Mouse (Mus musculus) thymus, adult 2 months (tissue): ENCODE results near the gene Stx5a. TPM values are rescaled to one million over a fixed set of nuclear protein-coding genes. Genes with fewer than 3 reads are reported as not detected.

Source experiments
- DNase-seq: peaks from one replicate; pipeline ENCODE4 v3.0.0; 2021
- H3K27ac ChIP-seq: fragments of 200-500 bp; 2 replicates; pipeline ENCODE4 v1.5.1; 2012; ENCODE audit warnings: low read length, control low read depth; ENCODE audit not compliant: control insufficient read depth, insufficient read depth
- H3K27me3 ChIP-seq: fragments of 200-500 bp; 2 replicates; pipeline ENCODE4 v1.6.1; 2012; ENCODE audit warnings: mild to moderate bottlenecking, low read length, moderate library complexity, mixed read lengths; ENCODE audit not compliant: control insufficient read depth, insufficient read depth
- H3K36me3 ChIP-seq: fragments of 200-500 bp; 2 replicates; pipeline ENCODE4 v1.6.1; 2012; ENCODE audit warnings: mild to moderate bottlenecking, low read length, moderate library complexity; ENCODE audit not compliant: control insufficient read depth, insufficient read depth
- H3K4me1 ChIP-seq: fragments of 200-500 bp; replicated peaks from 2 replicates; pipeline ENCODE4 v1.6.1; 2012; ENCODE audit warnings: low read length; ENCODE audit not compliant: control insufficient read depth, insufficient read depth
- H3K4me3 ChIP-seq: fragments of 200-500 bp; 2 replicates; pipeline ENCODE4 v1.5.1; 2012; ENCODE audit warnings: mild to moderate bottlenecking, low read length, control low read depth, moderate library complexity; ENCODE audit not compliant: control insufficient read depth, insufficient read depth
- CTCF ChIP-seq: fragments of 200-500 bp; IDR thresholded peaks from 2 replicates; pipeline ENCODE4 v1.5.1; 2012; ENCODE audit warnings: mild to moderate bottlenecking, control low read depth, low read length, moderate library complexity, borderline replicate concordance; ENCODE audit not compliant: control insufficient read depth, poor library complexity, insufficient read depth; ENCODE audit errors: extremely low read depth
- POLR2A ChIP-seq: fragments of 200-500 bp; IDR thresholded peaks from 2 replicates; pipeline ENCODE4 v1.6.1; 2012; ENCODE audit warnings: mild to moderate bottlenecking, low read length, control low read depth, moderate library complexity; ENCODE audit not compliant: control insufficient read depth, poor library complexity, insufficient read depth; ENCODE audit errors: extremely low read depth
- WGBS: fragments of 180-500 bp; shearing (Covaris S2); methylation state at CpG from one replicate; pipeline ENCODE4 v1.1.7; 2018; 5-methylcytosine and 5-hydroxymethylcytosine counted together
- polyA plus RNA-seq: library from polyadenylated mRNA; depleted of rRNA; stranded (reverse); fragments of >200 nt; gene quantifications from 2 replicates; pipeline ENCODE4 v1.2.3, GENCODE M21; 2012; rRNA removed

Gene Stx5a
- 128 and 137 TPM in 2 replicates for polyA plus RNA-seq

DNA sequence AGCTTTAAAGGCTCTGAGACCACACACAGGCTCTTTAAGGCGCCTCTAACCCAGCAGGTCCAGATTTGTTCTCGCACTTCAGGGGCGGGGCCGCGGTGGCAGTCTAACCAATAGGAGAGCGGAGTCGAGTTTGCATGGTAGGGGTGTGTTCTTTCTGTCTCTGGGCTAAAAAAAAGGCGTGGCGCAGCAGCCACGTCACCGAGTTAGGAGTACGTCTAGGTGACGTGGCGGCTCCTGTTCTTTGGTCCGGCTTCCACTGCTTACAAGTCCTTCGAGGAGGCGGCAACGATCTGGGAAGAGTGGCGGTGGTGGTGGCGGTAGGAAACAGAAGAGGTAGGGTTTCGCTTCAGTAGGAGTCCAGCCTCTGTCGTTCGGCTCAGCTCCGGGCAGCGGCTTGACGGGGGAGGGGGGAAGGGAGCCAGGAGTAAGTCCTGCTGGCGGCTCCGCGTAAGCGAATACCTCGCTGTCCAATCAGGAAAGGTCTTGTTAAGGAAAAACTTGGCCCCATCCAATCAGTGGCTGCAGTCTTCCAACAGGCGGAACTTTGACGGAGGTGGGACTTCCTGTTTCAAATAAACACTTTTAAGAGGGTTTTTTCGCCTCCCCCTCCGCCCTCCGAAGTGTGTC lies at the start of gene Stx5a:
Stx5a (plus strand) TSS at position 171 of the 627 bp plus-strand sequence.
- Histone ChIP-seq H3K36me3 (peaks cover 16% of the 10 kb centered on the region), H3K4me1 (peaks cover 13% of the 10 kb centered on the region), H3K27me3 (no peaks in the 10 kb centered on the region), H3K4me3 (peak within 1 kb of the TSS; percentile 81), H3K27ac (peak within 1 kb of the TSS; percentile 81)
- peak; percentile 63; the same call in 1 of the 2 replicates for TF ChIP-seq POLR2A
- TF ChIP-seq CTCF: peak; percentile 72
- DNase-seq: peak; percentile 94
- WGBS: under 1% methylated on average over 36 of the region's 36 CpGs

DNA sequence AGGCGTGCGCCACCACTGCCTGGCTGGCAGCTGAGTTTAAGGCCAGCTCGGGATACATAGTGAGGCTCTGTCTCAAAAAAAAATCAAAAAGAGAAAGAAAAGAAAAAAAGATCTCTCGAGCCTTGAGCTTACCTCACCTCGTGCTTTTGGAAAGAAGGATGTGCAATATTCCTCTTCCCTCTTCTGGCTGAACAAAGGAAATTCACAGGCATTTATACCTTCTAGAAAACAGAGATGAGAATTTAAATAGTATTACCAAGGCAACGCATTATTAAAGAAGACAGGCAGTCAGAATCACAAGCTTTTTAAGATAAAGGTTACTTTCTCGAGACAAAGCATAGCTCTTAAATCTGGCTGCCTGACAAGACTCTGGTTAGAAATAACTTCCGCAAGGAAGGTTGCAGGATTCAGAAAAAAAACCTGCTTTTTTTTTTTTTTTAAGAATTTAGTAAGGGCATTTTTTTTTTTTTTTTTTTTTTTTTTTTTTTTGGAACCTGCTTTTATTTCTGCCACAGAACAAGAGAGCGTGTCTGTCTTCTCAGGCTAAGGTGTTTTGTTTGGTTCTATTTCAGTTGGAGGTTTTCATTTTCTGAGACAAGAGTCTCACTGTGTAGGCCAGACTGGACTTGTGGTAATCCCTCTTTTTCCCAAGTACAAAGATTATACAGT lies 49.2 kb upstream of the Stx5a start:
- TF ChIP-seq CTCF (no peak), POLR2A (no peak)
- no peaks in the 10 kb centered on the region for H3K27me3 ChIP-seq

DNA sequence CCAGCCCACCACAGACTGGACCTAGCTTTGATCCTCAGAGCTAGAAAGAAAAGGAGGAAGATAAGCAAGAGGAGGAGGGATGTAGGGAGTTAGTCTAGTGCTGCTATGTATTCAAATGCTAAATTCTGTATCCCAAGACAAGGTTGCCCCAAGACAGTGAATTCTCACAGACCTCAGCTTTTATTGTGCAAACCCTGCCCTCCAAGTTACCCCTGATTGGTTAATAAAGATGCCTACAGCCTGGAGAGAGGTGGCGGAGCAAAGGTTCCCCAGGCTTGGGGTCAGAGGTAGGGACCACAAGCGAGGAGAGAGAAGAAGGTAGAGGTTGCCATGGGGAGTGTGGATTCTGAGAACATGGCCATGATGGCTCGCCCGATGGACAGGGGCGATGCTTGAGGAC lies 48.5 kb upstream of the Stx5a start:
- no peaks in the 10 kb centered on the region for H3K4me1 ChIP-seq
- H3K36me3 ChIP-seq: no peaks in the 10 kb centered on the region
- TF ChIP-seq CTCF (no peak), POLR2A (no peak)
- no peak overlapping the region for H3K27ac ChIP-seq
- H3K27me3 ChIP-seq: no peaks in the 10 kb centered on the region
- no peak for DNase-seq
- 95% methylated on average over 5 of the region's 5 CpGs for WGBS
- H3K4me3 ChIP-seq: no peak overlapping the region

More for the DNA sequence above, 49.2 kb upstream of the Stx5a start:
- H3K36me3 ChIP-seq: no peaks in the 10 kb centered on the region
- H3K4me3 ChIP-seq: no peak overlapping the region
- DNase-seq: no peak
- WGBS: 69% methylated on average over 9 of the region's 9 CpGs
- no peaks in the 10 kb centered on the region for H3K4me1 ChIP-seq
- no peak overlapping the region for H3K27ac ChIP-seq

DNA sequence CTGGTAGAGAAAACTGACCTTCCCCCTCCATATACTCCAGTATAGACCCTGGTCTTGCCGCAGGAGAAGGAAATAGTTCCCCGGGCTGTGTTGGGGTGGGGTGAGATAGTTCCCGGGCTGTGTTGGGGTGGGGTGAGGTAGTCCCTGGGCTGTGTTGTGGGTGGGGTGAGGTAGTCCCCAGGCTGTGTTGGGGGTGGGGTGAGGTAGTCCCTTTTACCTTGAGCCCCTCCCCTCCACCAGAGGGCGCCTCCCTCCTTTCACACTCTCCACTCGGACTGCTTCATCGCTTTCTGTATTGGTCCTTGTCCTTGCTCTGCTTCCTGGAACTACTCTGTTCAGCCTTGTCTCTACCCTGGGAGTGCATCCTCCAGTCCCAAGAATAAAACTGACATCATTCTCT lies 45.9 kb upstream of the Stx5a start:
- Histone ChIP-seq H3K27ac (no peak overlapping the region), H3K36me3 (no peaks in the 10 kb centered on the region), H3K4me3 (no peak overlapping the region), H3K27me3 (no peaks in the 10 kb centered on the region), H3K4me1 (no peaks in the 10 kb centered on the region)
- 41% methylated on average over 6 of the region's 6 CpGs for WGBS
- DNase-seq: peak; percentile 76
- TF ChIP-seq CTCF (peak; percentile 61; the same call in 1 of the 2 replicates), POLR2A (no peak)

DNA sequence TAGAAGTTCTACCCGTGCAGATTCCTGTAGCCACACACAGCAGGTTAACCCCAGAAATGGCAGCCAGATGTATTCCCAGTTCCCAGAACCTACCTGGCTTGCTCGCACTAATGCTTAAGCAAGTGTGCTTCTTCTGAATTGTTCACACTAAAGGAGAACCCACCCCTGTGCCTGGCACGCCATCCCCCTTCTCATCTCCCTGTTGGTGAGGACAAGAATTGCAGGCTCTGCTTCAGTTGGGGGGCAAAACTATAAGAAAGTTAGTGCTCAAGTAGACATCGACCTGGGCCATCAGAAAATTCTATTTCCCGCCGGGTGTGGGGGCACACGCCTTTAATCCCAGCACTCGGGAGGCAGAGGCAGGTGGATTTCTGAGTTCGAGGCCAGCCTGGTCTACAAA lies 41.6 kb upstream of the Stx5a start:
- 88% methylated on average over 9 of the region's 9 CpGs for WGBS
- H3K36me3 ChIP-seq: no peaks in the 10 kb centered on the region
- H3K27me3 ChIP-seq: no peaks in the 10 kb centered on the region
- no peak overlapping the region for H3K27ac ChIP-seq
- H3K4me1 ChIP-seq: no peaks in the 10 kb centered on the region
- TF ChIP-seq CTCF (no peak), POLR2A (no peak)
- no peak for DNase-seq
- H3K4me3 ChIP-seq: no peak overlapping the region

DNA sequence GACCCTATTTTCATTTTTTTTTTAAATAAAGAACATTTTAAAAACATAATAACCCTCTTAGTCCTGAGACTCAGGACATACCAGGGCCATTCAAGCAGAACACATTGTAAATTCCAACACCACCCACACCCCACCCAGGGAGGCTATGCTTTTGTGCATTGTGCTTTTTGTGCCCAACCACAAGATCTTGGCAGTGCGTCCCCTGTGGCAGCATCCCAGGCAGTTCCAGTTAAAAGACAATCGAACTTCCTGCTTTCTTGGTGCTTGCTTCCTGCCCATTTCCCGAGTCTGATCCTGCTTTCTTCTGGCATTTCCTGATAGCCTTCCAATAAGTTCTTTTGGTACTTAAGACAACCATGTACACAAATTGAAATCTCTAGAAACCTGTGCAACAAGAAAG lies 38.8 kb upstream of the Stx5a start:
- H3K4me3 ChIP-seq: no peak overlapping the region
- no peaks in the 10 kb centered on the region for H3K27me3 ChIP-seq
- peaks cover 4% of the 10 kb centered on the region for H3K36me3 ChIP-seq
- H3K27ac ChIP-seq: no peak overlapping the region
- 36% methylated on average over 3 of the region's 3 CpGs for WGBS
- DNase-seq: no peak
- no peaks in the 10 kb centered on the region for H3K4me1 ChIP-seq
- TF ChIP-seq CTCF (no peak), POLR2A (no peak)

DNA sequence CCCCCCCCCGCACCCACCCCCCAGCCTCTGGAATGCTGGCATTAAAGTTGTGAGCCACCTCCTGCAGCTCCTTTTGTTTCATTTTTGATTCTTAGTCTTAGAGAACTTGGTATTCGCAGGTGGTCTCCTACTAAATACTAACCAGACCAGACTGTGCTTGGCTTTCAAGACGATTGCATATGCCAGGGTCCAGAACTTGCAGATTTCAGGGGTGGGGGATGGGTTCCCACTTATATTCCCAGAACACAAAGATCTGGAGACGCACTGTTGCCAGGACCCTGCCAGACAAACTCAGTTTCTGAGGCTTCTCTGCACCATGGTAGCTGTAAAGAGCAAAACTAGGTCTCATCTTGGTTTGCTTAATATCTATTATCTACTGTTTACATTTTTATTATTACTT lies 37.6 kb upstream of the Stx5a start:
- 85% methylated on average over 4 of the region's 4 CpGs for WGBS
- peaks cover 15% of the 10 kb centered on the region for H3K36me3 ChIP-seq
- H3K4me1 ChIP-seq: no peaks in the 10 kb centered on the region
- no peaks in the 10 kb centered on the region for H3K27me3 ChIP-seq
- no peak for DNase-seq
- H3K4me3 ChIP-seq: no peak overlapping the region
- TF ChIP-seq CTCF (no peak), POLR2A (no peak)
- H3K27ac ChIP-seq: no peak overlapping the region
